31 mouse cellular contexts compared by ENCODE assay signal in the genomic region with DNA sequence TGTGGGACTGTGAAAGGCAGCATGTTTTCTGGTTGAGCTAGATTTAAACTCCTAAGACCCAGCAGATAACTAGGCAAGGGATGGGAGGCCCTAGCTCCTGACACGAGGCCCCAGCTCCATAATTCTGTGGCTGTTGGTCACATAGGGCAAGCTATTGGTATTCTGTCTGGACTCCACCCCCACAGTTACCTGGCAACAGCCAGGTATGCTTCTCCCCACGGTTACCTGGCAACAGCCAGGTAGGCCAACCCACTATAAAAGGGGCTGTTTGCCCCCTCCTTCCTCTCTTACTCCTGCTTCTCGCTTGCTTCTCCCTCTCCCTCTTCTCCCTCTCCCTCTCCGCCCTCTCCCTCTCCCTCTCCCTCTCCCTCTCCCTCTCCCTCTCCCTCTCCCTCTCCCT. TPM values are rescaled to one million over a fixed set of nuclear protein-coding genes. Genes with fewer than 3 reads are reported as not detected.
"Had no signal": no experiment of that assay in that cellular context is flagged by ENCODE, and none has a peak within 500 bp of the region (broad histone marks: within the 10 kb centered on the region; RNA-seq: fewer than 3 reads in every experiment).

No protein-coding gene starts in this region.

- DNase-seq: left cerebral cortex, postnatal 4 days; liver; liver, embryonic 13.5 days; liver, postnatal 0 days; lung, adult 18-20 months; lung, adult 2 months; lung, embryonic 14.5 days; lung, postnatal 10 days; lung, postnatal 14 days; lung, postnatal 36 days; lung, postnatal 4 days; midbrain, embryonic 14.5 days had no signal

- ATAC-seq: liver, embryonic 12.5 days; liver, postnatal 0 days; lung, postnatal 0 days; midbrain, embryonic 13.5 days; midbrain, embryonic 15.5 days; midbrain, embryonic 16.5 days had no signal

- H3K36me3 ChIP-seq: limb, embryonic 10.5 days; limb, embryonic 12.5 days; limb, embryonic 13.5 days; limb, embryonic 15.5 days; liver, embryonic 12.5 days; liver, embryonic 13.5 days; liver, embryonic 15.5 days; lung, embryonic 15.5 days; midbrain, embryonic 12.5 days; midbrain, embryonic 13.5 days; midbrain, embryonic 15.5 days had no signal

- H3K27ac ChIP-seq: left cerebral cortex, adult 2 months; limb, embryonic 10.5 days; limb, embryonic 12.5 days; limb, embryonic 13.5 days; limb, embryonic 15.5 days; liver, embryonic 12.5 days; liver, embryonic 13.5 days; liver, embryonic 14.5 days; liver, embryonic 15.5 days; lung, embryonic 15.5 days; macrophage; midbrain, embryonic 12.5 days; midbrain, embryonic 13.5 days; midbrain, embryonic 15.5 days had no signal

- H3K9ac ChIP-seq: limb, embryonic 12.5 days; limb, embryonic 13.5 days; limb, embryonic 15.5 days; liver, embryonic 12.5 days; liver, embryonic 13.5 days; liver, embryonic 14.5 days; liver, embryonic 15.5 days; liver, postnatal 0 days; lung, embryonic 14.5 days; lung, embryonic 15.5 days; midbrain, embryonic 12.5 days; midbrain, embryonic 13.5 days; midbrain, embryonic 15.5 days had no signal

- H3K4me2 ChIP-seq: limb, embryonic 12.5 days; limb, embryonic 13.5 days; limb, embryonic 15.5 days; liver, embryonic 11.5 days; liver, embryonic 12.5 days; liver, embryonic 13.5 days; liver, embryonic 15.5 days; lung, embryonic 14.5 days; lung, embryonic 15.5 days; midbrain, embryonic 12.5 days; midbrain, embryonic 13.5 days; midbrain, embryonic 15.5 days had no signal

- H3K4me3 ChIP-seq: left cerebral cortex, adult 2 months; limb, embryonic 10.5 days; limb, embryonic 12.5 days; limb, embryonic 13.5 days; limb, embryonic 15.5 days; liver, embryonic 12.5 days; liver, embryonic 13.5 days; liver, embryonic 15.5 days; lung, embryonic 15.5 days; megakaryocyte, embryonic 14.5 days; midbrain, embryonic 12.5 days; midbrain, embryonic 13.5 days; midbrain, embryonic 15.5 days; myocyte had no signal

- H3K9me3 ChIP-seq: limb, embryonic 10.5 days; limb, embryonic 15.5 days; liver, embryonic 12.5 days; liver, embryonic 13.5 days; liver, embryonic 15.5 days; lung, embryonic 15.5 days; midbrain, embryonic 15.5 days had no signal

- H3K4me1 ChIP-seq: limb, embryonic 15.5 days; liver, embryonic 12.5 days; liver, embryonic 13.5 days; liver, embryonic 15.5 days; lung, embryonic 15.5 days; megakaryocyte, embryonic 14.5 days; midbrain, embryonic 12.5 days; midbrain, embryonic 13.5 days; midbrain, embryonic 15.5 days had no signal

- H3K27me3 ChIP-seq: limb, embryonic 12.5 days; limb, embryonic 13.5 days; limb, embryonic 15.5 days; liver, embryonic 12.5 days; liver, embryonic 13.5 days; liver, embryonic 15.5 days; lung, embryonic 15.5 days; midbrain, embryonic 12.5 days; midbrain, embryonic 13.5 days; midbrain, embryonic 15.5 days had no signal

RNA-seq across cellular contexts. Expression of a gene that starts 38.9 kb away (rescaled TPM):
- polyA plus RNA-seq: liver, embryonic 12.5 days; liver, embryonic 15.5 days; liver, embryonic 16.5 days; liver, postnatal 0 days; lung, postnatal 0 days; macrophage; myocyte had no signal
